Mouse (Mus musculus): Measurements from ENCODE around the gene Pglyrp2. TPM values are rescaled to one million over a fixed set of nuclear protein-coding genes. Genes with fewer than 3 reads are reported as not detected.

Pglyrp2 gene
- 2.0 and 2.4 TPM in 2 replicates for polyA plus RNA-seq (2012; rRNA removed)

DNA sequence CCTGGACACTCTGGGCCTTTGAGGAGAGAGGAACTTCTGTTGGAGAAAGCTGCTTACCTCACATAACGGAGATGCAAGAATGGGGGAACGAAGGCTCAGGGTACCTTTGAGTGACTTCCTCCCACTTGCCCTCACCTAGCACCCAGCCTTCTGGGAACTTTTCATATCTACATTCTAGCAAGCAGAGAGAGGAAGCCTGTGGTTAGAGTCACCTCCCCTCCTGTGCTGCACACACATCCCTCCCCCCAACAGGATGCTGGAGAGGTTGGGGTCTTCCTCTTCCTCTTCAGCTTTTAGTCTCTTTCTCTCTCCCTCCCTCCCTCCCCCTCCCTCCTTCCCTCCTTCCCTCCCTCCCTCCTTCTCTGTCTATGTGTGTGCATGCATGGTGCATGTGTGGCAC is at the start of gene Pglyrp2:
Pglyrp2 (minus strand) TSS at position 134 of the 400 bp plus-strand sequence.
- no peak within 1 kb of the TSS for H3K27ac ChIP-seq (ENCODE audit: control insufficient read depth, insufficient read depth, low read depth, low read length)
- H3K4me1 ChIP-seq (ENCODE audit: control insufficient read depth, insufficient read depth, low read length), result no peaks in the 10 kb centered on the region
- H3K36me3 ChIP-seq (ENCODE audit: control insufficient read depth, insufficient read depth, low read length), result no peaks in the 10 kb centered on the region
- no peaks in the 10 kb centered on the region for H3K27me3 ChIP-seq (ENCODE audit: control insufficient read depth, insufficient read depth, low read length)
- no peak within 1 kb of the TSS for H3K4me3 ChIP-seq (ENCODE audit: control insufficient read depth, low read depth, low read length)
- TF ChIP-seq POLR2A (IDR thresholded peaks at IDR 0.05; ENCODE audit: control insufficient read depth, low read depth, low read length) (no peak), CTCF (IDR thresholded peaks at IDR 0.05; ENCODE audit: control insufficient read depth, insufficient read depth, insufficient replicate concordance, low read depth, low read length) (no peak)

GRCm38 (mm10) chr17:32472176-32472575 is 48.2 kb upstream of the Pglyrp2 start:
- no peaks in the 10 kb centered on the region for H3K27me3 ChIP-seq (ENCODE audit: control insufficient read depth, insufficient read depth, low read length)
- H3K4me1 ChIP-seq (ENCODE audit: control insufficient read depth, insufficient read depth, low read length), result no peaks in the 10 kb centered on the region
- no peaks in the 10 kb centered on the region for H3K36me3 ChIP-seq (ENCODE audit: control insufficient read depth, insufficient read depth, low read length)
- H3K27ac ChIP-seq (ENCODE audit: control insufficient read depth, insufficient read depth, low read depth, low read length), result no peak overlapping the region
- H3K4me3 ChIP-seq (ENCODE audit: control insufficient read depth, low read depth, low read length), result no peak overlapping the region
- TF ChIP-seq CTCF (IDR thresholded peaks at IDR 0.05; ENCODE audit: control insufficient read depth, insufficient read depth, insufficient replicate concordance, low read depth, low read length) (no peak), POLR2A (IDR thresholded peaks at IDR 0.05; ENCODE audit: control insufficient read depth, low read depth, low read length) (no peak)

- Histone ChIP-seq H3K4me3 (ENCODE audit: control insufficient read depth, low read depth, low read length) (no peak overlapping the region), H3K27me3 (ENCODE audit: control insufficient read depth, insufficient read depth, low read length) (no peaks in the 10 kb centered on the region), H3K36me3 (ENCODE audit: control insufficient read depth, insufficient read depth, low read length) (no peaks in the 10 kb centered on the region), H3K4me1 (ENCODE audit: control insufficient read depth, insufficient read depth, low read length) (no peaks in the 10 kb centered on the region), H3K27ac (ENCODE audit: control insufficient read depth, insufficient read depth, low read depth, low read length) (no peak overlapping the region)
- TF ChIP-seq CTCF (IDR thresholded peaks at IDR 0.05; ENCODE audit: control insufficient read depth, insufficient read depth, insufficient replicate concordance, low read depth, low read length) (no peak), POLR2A (IDR thresholded peaks at IDR 0.05; ENCODE audit: control insufficient read depth, low read depth, low read length) (no peak)
These were observed 46.8 kb upstream of the Pglyrp2 start for GRCm38 (mm10) chr17:32470795-32471194.

GRCm38 (mm10) chr17:32468494-32468893 is 44.5 kb upstream of the Pglyrp2 start:
- H3K4me3 ChIP-seq (ENCODE audit: control insufficient read depth, low read depth, low read length), result no peak overlapping the region
- no peak overlapping the region for H3K27ac ChIP-seq (ENCODE audit: control insufficient read depth, insufficient read depth, low read depth, low read length)
- no peaks in the 10 kb centered on the region for H3K27me3 ChIP-seq (ENCODE audit: control insufficient read depth, insufficient read depth, low read length)
- no peaks in the 10 kb centered on the region for H3K4me1 ChIP-seq (ENCODE audit: control insufficient read depth, insufficient read depth, low read length)
- TF ChIP-seq CTCF (IDR thresholded peaks at IDR 0.05; ENCODE audit: control insufficient read depth, insufficient read depth, insufficient replicate concordance, low read depth, low read length) (no peak), POLR2A (IDR thresholded peaks at IDR 0.05; ENCODE audit: control insufficient read depth, low read depth, low read length) (no peak)
- no peaks in the 10 kb centered on the region for H3K36me3 ChIP-seq (ENCODE audit: control insufficient read depth, insufficient read depth, low read length)

- Histone ChIP-seq H3K4me3 (ENCODE audit: control insufficient read depth, low read depth, low read length) (no peak overlapping the region), H3K36me3 (ENCODE audit: control insufficient read depth, insufficient read depth, low read length) (no peaks in the 10 kb centered on the region), H3K27ac (ENCODE audit: control insufficient read depth, insufficient read depth, low read depth, low read length) (no peak overlapping the region), H3K4me1 (ENCODE audit: control insufficient read depth, insufficient read depth, low read length) (peaks cover 4% of the 10 kb centered on the region), H3K27me3 (ENCODE audit: control insufficient read depth, insufficient read depth, low read length) (no peaks in the 10 kb centered on the region; the same call in 1 of the 2 replicates)
- TF ChIP-seq POLR2A (IDR thresholded peaks at IDR 0.05; ENCODE audit: control insufficient read depth, low read depth, low read length) (no peak), CTCF (IDR thresholded peaks at IDR 0.05; ENCODE audit: control insufficient read depth, insufficient read depth, insufficient replicate concordance, low read depth, low read length) (no peak)
These were observed 31.0 kb upstream of the Pglyrp2 start for GRCm38 (mm10) chr17:32454997-32455396.

DNA sequence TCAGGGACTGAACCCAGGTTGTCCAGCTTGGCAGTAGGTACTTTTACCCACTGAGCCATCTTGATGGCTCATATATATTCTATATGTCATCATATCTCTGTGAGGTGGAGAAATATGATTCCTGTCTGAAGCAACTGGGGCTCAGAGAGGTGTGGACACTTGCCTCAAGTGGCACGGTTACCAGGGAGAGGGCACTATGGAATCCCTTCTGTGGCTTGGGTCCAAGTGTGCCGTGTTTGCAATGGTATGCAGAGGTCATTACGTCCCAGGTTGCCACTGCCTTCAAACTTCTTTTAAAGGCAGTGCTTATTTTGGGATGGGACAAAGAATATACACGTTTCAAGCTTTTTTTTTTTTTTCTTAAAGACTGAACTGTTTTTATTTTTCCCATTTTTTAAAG is 30.2 kb upstream of the Pglyrp2 start:
- H3K27me3 ChIP-seq (ENCODE audit: control insufficient read depth, insufficient read depth, low read length), result no peaks in the 10 kb centered on the region; the same call in 1 of the 2 replicates
- TF ChIP-seq CTCF (IDR thresholded peaks at IDR 0.05; ENCODE audit: control insufficient read depth, insufficient read depth, insufficient replicate concordance, low read depth, low read length) (no peak), POLR2A (IDR thresholded peaks at IDR 0.05; ENCODE audit: control insufficient read depth, low read depth, low read length) (no peak)
- peaks cover 4% of the 10 kb centered on the region for H3K4me1 ChIP-seq (ENCODE audit: control insufficient read depth, insufficient read depth, low read length)
- no peak overlapping the region for H3K27ac ChIP-seq (ENCODE audit: control insufficient read depth, insufficient read depth, low read depth, low read length)
- no peaks in the 10 kb centered on the region for H3K36me3 ChIP-seq (ENCODE audit: control insufficient read depth, insufficient read depth, low read length)
- H3K4me3 ChIP-seq (ENCODE audit: control insufficient read depth, low read depth, low read length), result no peak overlapping the region

DNA sequence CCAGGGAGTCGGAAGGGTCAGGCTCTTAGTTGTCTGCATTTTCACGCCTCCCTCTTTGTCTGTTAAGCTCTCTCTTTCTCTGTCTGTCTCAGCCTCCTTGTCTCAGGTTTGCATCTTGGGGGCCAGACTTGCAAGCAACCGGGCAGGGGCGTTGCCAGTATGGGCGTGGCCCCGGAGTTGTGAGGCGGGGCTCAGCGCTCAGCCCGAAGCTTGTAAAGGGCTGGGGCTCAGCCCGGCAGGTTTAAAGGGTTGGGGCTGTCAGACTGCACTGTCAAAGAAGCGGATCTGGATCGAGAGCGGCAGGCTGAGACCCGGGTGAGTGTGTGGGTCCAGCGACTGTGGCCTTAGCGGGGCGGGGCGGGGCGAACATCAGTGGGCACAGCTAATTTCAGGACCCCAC is 28.5 kb upstream of the Pglyrp2 start, which contains the start of gene Cyp4f39:
Cyp4f39 (plus strand) TSS at position 242 of the 400 bp plus-strand sequence.
- TF ChIP-seq CTCF (IDR thresholded peaks at IDR 0.05; ENCODE audit: control insufficient read depth, insufficient read depth, insufficient replicate concordance, low read depth, low read length) (no peak), POLR2A (IDR thresholded peaks at IDR 0.05; ENCODE audit: control insufficient read depth, low read depth, low read length) (no peak)
- peaks cover 4% of the 10 kb centered on the region for H3K4me1 ChIP-seq (ENCODE audit: control insufficient read depth, insufficient read depth, low read length)
- peak within 1 kb of the TSS; percentile 12 for H3K4me3 ChIP-seq (ENCODE audit: control insufficient read depth, low read depth, low read length)
- H3K36me3 ChIP-seq (ENCODE audit: control insufficient read depth, insufficient read depth, low read length), result no peaks in the 10 kb centered on the region
- H3K27ac ChIP-seq (ENCODE audit: control insufficient read depth, insufficient read depth, low read depth, low read length), result no peak within 1 kb of the TSS
- H3K27me3 ChIP-seq (ENCODE audit: control insufficient read depth, insufficient read depth, low read length), result no peaks in the 10 kb centered on the region; the same call in 1 of the 2 replicates
